Mouse (Mus musculus) liver, embryonic 16.5 days (tissue): ENCODE data around the gene Cyp1a2. TPM values are rescaled to one million over a fixed set of nuclear protein-coding genes. Genes with fewer than 3 reads are reported as not detected.

Experiments
- ATAC-seq: fragments of 200-750 bp; cut with Nextera tagmentation; 2 replicates; pipeline ENCODE4 v1.8.0; 2017; ENCODE audit warnings: low read depth, mild to moderate bottlenecking, moderate number of reproducible peaks, moderate library complexity
- H3K27ac ChIP-seq: fragments of 300-500 bp; sonication (generic); 2 replicates; pipeline ENCODE4 v1.5.1; 2014; ENCODE audit warnings: mild to moderate bottlenecking, low read length
- H3K27me3 ChIP-seq: fragments of 300-500 bp; sonication (generic); 2 replicates; pipeline ENCODE4 v1.6.1; 2014; ENCODE audit warnings: low read depth, low read length, mixed read lengths; ENCODE audit not compliant: control insufficient read depth, insufficient read depth
- H3K36me3 ChIP-seq: fragments of 300-500 bp; sonication (generic); 2 replicates; pipeline ENCODE4 v1.6.1; 2014; ENCODE audit warnings: mild to moderate bottlenecking; ENCODE audit not compliant: control insufficient read depth, insufficient read depth
- H3K4me1 ChIP-seq: fragments of 300-500 bp; sonication (generic); 2 replicates; pipeline ENCODE4 v1.6.1; 2014; ENCODE audit warnings: low read depth, low read length, mixed read lengths; ENCODE audit not compliant: control insufficient read depth
- H3K4me2 ChIP-seq: fragments of 300-500 bp; sonication (generic); 2 replicates; pipeline ENCODE4 v1.6.1; 2014; ENCODE audit warnings: low read depth, low read length, mixed read lengths
- H3K4me3 ChIP-seq: fragments of 300-500 bp; sonication (generic); 2 replicates; pipeline ENCODE4 v1.5.1; 2014; ENCODE audit warnings: low read depth, mild to moderate bottlenecking, low read length
- H3K9ac ChIP-seq: fragments of 300-500 bp; sonication (generic); 2 replicates; pipeline ENCODE4 v1.6.1; 2014; ENCODE audit warnings: low read depth, low read length
- H3K9me3 ChIP-seq: fragments of 300-500 bp; sonication (generic); replicated peaks from 2 replicates; pipeline ENCODE4 v1.6.1; 2016; ENCODE audit warnings: low read length; ENCODE audit not compliant: control insufficient read depth
- WGBS: fragments of 180-500 bp; shearing (Covaris S2); extraction: QIAGEN DNeasy Blood & Tissue Kit; methylation state at CpG from one replicate; pipeline ENCODE4 v1.1.7; 2014; ENCODE audit not compliant: insufficient replicate concordance; 5-methylcytosine and 5-hydroxymethylcytosine counted together
- polyA plus RNA-seq: library from polyadenylated mRNA; unstranded; fragments of >200 nt; fragmentation: Nextera tagmentation; extraction: Ambion mirVana; gene quantifications from 2 replicates; pipeline ENCODE4 v1.2.1, GENCODE M21; 2015

The Cyp1a2 gene
- polyA plus RNA-seq, 1 experiment from 2014 or later: 0.12 TPM

DNA sequence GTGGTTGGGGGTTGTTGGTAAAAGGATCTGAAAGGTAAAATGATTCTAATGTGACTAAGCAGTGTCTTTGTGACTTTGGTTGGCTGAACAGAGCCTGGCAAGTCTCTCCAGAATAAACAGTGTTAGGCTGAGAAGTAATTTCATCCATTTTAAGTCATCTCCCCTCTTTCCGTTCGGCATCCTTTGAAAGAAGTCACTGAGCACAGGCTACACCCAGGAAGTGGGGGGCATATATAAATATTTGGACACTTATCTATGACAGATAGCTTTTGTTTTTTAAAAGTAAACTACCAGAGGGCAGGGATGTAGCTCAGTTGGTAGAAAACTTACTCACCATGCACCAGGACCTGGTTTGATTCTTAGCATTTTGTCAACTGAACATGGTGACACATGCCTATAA lies 5.1 kb upstream of the Cyp1a2 start:
- ATAC-seq: no peak
- H3K4me2 ChIP-seq: no peak overlapping the region

DNA sequence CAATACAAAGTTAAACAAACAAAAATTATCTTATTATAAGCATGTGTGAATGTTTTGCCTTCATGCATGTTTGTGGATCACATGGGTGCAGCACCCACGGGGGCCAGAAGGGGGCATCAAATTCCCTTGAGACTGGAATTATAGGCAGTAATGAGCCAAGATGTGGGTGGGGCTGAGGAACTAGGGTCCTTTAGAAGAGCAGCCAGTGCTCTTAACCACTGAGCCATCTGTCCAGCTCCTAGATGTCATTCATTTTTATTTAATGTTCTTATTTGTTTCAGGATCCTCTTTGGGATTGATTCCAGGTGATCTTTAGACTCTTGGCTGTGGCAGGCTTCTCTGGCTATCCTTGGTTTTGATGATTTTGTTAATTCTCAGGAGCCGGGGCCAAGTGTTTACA lies 4.7 kb upstream of the Cyp1a2 start:
- Histone ChIP-seq H3K9me3 (no peaks in the 10 kb centered on the region), H3K4me2 (no peak overlapping the region), H3K36me3 (no peaks in the 10 kb centered on the region), H3K4me1 (no peaks in the 10 kb centered on the region), H3K9ac (no peak overlapping the region), H3K4me3 (no peak overlapping the region), H3K27ac (no peak overlapping the region), H3K27me3 (no peaks in the 10 kb centered on the region)
- no peak for ATAC-seq
- WGBS: 29% methylated on average over 2 of the region's 2 CpGs

More for the DNA sequence above, 5.1 kb upstream of the Cyp1a2 start:
- H3K9ac ChIP-seq: no peak overlapping the region
- H3K36me3 ChIP-seq: no peaks in the 10 kb centered on the region
- WGBS: 71% methylated on average over 2 of the region's 2 CpGs
- H3K9me3 ChIP-seq: no peaks in the 10 kb centered on the region
- H3K27ac ChIP-seq: no peak overlapping the region
- no peak overlapping the region for H3K4me3 ChIP-seq
- no peaks in the 10 kb centered on the region for H3K27me3 ChIP-seq
- no peaks in the 10 kb centered on the region for H3K4me1 ChIP-seq

DNA sequence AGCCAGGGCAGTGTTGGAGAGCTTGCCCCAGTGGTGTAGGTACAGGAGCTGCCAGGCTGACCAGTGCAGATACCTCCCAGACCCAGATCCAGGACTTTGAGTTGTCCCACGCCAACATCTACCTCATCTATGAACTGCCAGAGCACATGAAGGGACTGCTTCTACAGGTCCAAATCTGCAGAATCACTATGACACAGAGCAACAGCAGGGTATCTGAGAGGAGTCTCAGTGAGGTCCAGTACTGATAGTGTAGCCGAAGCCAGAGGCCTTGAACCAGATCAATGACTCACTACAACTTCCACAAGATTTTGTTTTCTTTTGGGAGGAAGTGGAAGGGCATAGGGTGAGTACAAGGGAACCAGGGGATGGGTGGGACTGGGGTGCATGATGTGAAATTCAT lies 4.2 kb upstream of the Cyp1a2 start, which contains the start of gene Cyp1a1:
Gene Cyp1a1 (plus strand): TSS at position 178 of the 400 bp plus-strand sequence.
- WGBS: 64% methylated on average over 2 of the region's 2 CpGs
- no peaks in the 10 kb centered on the region for H3K9me3 ChIP-seq
- no peak for ATAC-seq

DNA sequence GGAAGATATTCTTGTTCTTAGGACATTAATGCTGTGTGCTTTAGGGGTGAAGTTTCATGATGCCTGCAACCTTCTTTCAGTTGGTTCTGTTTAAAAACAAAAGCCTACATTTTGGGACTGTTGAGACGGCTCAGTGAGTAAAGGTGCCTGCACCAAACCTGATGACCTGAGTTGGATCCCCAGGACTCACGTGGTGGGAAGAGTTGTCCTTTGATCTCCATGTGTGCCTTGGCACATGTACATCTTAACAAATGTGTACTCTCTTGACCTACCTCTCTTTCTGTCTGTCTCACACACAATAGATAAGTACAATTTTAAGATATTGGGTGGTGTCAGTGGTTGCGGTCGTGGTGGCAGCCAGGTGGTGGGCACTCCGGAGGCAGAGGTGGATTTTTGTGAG lies 2.5 kb upstream of the Cyp1a2 start:
- no peaks in the 10 kb centered on the region for H3K27me3 ChIP-seq
- H3K27ac ChIP-seq: no peak overlapping the region
- ATAC-seq: no peak
- H3K4me2 ChIP-seq: no peak overlapping the region
- no peaks in the 10 kb centered on the region for H3K4me1 ChIP-seq
- H3K9me3 ChIP-seq: no peaks in the 10 kb centered on the region
- H3K36me3 ChIP-seq: no peaks in the 10 kb centered on the region
- H3K4me3 ChIP-seq: no peak overlapping the region
- 54% methylated on average over 5 of the region's 5 CpGs for WGBS
- no peak overlapping the region for H3K9ac ChIP-seq

More for the DNA sequence above, 4.2 kb upstream of the Cyp1a2 start, which contains the start of gene Cyp1a1:
- no peak within 1 kb of the TSS for H3K4me3 ChIP-seq
- H3K4me2 ChIP-seq: no peak within 1 kb of the TSS
- no peaks in the 10 kb centered on the region for H3K36me3 ChIP-seq
- H3K9ac ChIP-seq: no peak within 1 kb of the TSS
- no peak within 1 kb of the TSS for H3K27ac ChIP-seq
- no peaks in the 10 kb centered on the region for H3K27me3 ChIP-seq
- no peaks in the 10 kb centered on the region for H3K4me1 ChIP-seq

DNA sequence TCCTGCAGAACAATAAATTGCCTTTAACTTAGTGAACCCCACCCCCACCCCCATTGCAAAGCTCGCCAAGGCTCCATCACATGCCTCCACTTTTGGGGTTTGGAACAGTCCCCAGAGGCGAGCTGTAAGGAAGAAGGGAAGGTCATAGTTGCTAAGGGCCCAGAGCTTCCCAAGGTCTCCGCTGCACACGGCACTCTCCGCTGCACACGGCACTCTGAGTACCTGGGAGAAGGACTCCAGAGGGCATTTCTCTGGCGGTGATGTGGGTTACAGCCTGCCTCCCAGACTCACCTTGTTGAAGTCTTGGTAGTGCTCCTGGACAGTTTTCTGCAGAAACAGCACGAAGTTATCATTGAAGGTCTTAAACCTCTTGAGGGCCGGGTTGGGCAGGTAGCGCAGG lies 2.1 kb downstream of the Cyp1a2 start:
- H3K4me2 ChIP-seq: no peak overlapping the region
- no peak for ATAC-seq
- no peaks in the 10 kb centered on the region for H3K27me3 ChIP-seq
- no peaks in the 10 kb centered on the region for H3K4me1 ChIP-seq
- WGBS: 73% methylated on average over 10 of the region's 10 CpGs
- no peaks in the 10 kb centered on the region for H3K9me3 ChIP-seq
- H3K4me3 ChIP-seq: no peak overlapping the region
- no peak overlapping the region for H3K9ac ChIP-seq
- H3K27ac ChIP-seq: no peak overlapping the region
- H3K36me3 ChIP-seq: no peaks in the 10 kb centered on the region

DNA sequence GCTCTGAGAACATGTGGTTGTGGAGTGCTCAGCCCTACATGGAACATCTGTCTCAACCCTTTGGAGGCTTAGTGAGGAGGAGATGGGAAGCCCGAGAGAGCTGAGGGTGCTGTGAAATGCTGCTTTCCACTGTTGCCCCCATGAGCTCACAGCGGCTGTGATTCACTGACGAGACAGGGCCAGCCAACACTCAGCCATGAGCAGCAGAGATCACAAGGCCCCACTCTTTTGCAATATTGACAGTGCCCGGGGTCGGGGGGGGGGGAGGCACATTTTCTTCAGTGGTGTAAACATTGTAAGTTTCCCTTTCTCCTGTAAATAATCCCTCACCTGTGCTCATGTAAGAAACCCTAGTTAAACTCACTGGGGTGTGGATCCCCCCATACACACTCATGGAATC lies 12.0 kb downstream of the Cyp1a2 start:
- peak overlapping the region; percentile 20 for H3K27ac ChIP-seq
- 58% methylated on average over 5 of the region's 5 CpGs for WGBS
- no peak overlapping the region for H3K4me2 ChIP-seq
- ATAC-seq: peak; percentile 73
- H3K4me1 ChIP-seq: peaks cover 6% of the 10 kb centered on the region
- H3K9ac ChIP-seq: no peak overlapping the region
- no peaks in the 10 kb centered on the region for H3K36me3 ChIP-seq
- no peaks in the 10 kb centered on the region for H3K9me3 ChIP-seq
- H3K27me3 ChIP-seq: no peaks in the 10 kb centered on the region
- H3K4me3 ChIP-seq: no peak overlapping the region

DNA sequence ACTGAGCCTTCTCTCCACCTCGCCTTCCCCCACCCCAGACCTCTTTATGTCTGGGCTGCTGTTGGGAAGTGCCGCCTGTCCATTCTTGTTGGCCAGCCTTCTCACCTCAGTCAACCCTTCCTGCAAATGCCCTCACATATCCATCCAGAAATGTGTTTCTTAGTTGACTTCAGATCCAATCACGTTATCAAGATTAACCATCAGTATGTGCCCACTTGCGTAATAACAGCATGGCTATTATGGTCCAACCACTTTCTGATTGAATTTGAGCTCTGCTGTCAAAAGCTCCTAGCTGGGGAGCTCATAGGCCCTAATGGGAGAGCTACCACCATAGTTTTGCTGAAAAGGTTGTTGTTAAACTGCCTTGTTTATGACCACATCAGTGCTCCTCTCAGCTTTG lies 12.5 kb downstream of the Cyp1a2 start:
- Histone ChIP-seq H3K27me3 (no peaks in the 10 kb centered on the region), H3K27ac (peak overlapping the region; percentile 20), H3K9ac (no peak overlapping the region), H3K4me2 (no peak overlapping the region), H3K4me1 (peaks cover 6% of the 10 kb centered on the region), H3K36me3 (no peaks in the 10 kb centered on the region), H3K9me3 (no peaks in the 10 kb centered on the region), H3K4me3 (no peak overlapping the region)
- WGBS: 57% methylated on average over 4 of the region's 4 CpGs
- ATAC-seq: no peak

DNA sequence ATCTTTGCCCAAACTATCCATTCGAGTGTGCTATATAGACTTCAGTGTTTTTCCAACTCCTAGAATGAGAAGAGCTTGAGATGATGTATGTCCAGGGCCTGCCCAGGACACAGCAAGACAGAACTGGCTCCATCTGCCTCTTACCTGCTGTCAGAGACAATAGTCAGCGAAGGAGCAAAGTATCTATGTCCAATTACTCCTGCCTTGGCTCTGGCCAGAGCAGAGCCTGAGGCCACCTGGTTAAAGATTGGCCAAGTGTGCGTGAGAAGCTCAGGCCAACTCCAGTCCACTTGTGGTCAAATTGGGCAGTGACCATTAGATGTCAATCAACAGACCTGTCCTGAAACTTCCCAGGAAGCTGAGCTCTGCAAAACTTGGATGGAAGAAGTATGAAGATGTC lies 13.9 kb downstream of the Cyp1a2 start:
- H3K4me1 ChIP-seq: peaks cover 6% of the 10 kb centered on the region
- no peak overlapping the region for H3K4me3 ChIP-seq
- no peak overlapping the region for H3K27ac ChIP-seq
- no peaks in the 10 kb centered on the region for H3K27me3 ChIP-seq
- no peaks in the 10 kb centered on the region for H3K36me3 ChIP-seq
- no peak overlapping the region for H3K4me2 ChIP-seq
- 57% methylated on average over 3 of the region's 3 CpGs for WGBS
- no peak overlapping the region for H3K9ac ChIP-seq
- ATAC-seq: peak; percentile 74
- no peaks in the 10 kb centered on the region for H3K9me3 ChIP-seq

DNA sequence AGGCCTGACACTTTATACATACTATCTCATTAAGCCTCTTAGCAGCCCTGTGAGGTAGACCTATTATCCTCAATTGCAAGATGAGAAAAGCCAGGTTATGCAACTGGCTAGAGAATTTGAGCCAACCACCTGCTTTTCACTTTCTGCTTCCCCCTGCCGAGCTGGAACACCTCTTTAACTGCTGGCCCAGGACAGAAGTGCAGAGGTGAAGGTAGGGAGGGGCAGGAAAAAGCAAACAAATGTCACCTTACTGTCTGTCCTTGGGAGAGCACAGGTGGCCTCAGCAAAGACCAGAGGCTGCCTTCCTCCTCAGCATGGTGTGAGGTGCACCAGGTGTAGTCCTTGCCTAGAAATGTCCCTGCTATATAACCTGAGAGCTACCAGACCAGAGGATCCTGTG lies 15.2 kb downstream of the Cyp1a2 start:
- ATAC-seq: no peak
- Histone ChIP-seq H3K27me3 (no peaks in the 10 kb centered on the region), H3K4me3 (no peak overlapping the region), H3K4me2 (no peak overlapping the region), H3K9me3 (no peaks in the 10 kb centered on the region), H3K4me1 (peaks cover 6% of the 10 kb centered on the region), H3K27ac (no peak overlapping the region), H3K36me3 (no peaks in the 10 kb centered on the region), H3K9ac (no peak overlapping the region)
- 28% methylated on average over 1 of the region's 1 CpGs for WGBS
